24 mouse cellular contexts compared by ENCODE assay signal in genomic region chr16:44269578-44269977, GRCm38 (mm10).
DNase-seq lines count a peak whose midpoint lies in the region; ATAC-seq and TF ChIP-seq lines count a peak whose summit lies in the region.
"Had no signal": no experiment of that assay in that cellular context is flagged by ENCODE, and none has a peak within 500 bp of the region (broad histone marks: within the 10 kb centered on the region; RNA-seq: fewer than 3 reads in every experiment).

No protein-coding gene starts in this region.

- H3K27me3 ChIP-seq in kidney, postnatal 0 days (ENCODE audit: insufficient read depth, low read length), result no peaks in the 10 kb centered on the region
- H3K27me3 ChIP-seq in stomach, postnatal 0 days (ENCODE audit: control insufficient read depth, insufficient read depth, low read length), result no peaks in the 10 kb centered on the region
- H3K27me3 ChIP-seq in intestine, postnatal 0 days (replicated peaks; ENCODE audit: control insufficient read depth, insufficient read depth, low read length), result no peaks in the 10 kb centered on the region
- H3K27me3 ChIP-seq: heart, embryonic 15.5 days; liver, embryonic 12.5 days; midbrain, embryonic 13.5 days; neural tube, embryonic 13.5 days had no signal

- DNase-seq in gastrocnemius, adult 2 months, result no peak
- no peak for DNase-seq in gastrocnemius, postnatal 25 days
- DNase-seq in kidney, postnatal 0 days (ENCODE audit: low spot score), result peak; percentile 32
- no peak for DNase-seq in kidney, adult 8-10 months
- peak; percentile 49 for DNase-seq in fat pad, adult 2 months (ENCODE audit: extremely low read depth, low read depth, low spot score)
- no peak for DNase-seq in stomach, postnatal 0 days (ENCODE audit: low spot score)
- DNase-seq: cerebellum, adult 2 months; cerebellum, postnatal 14 days; kidney, adult 9 months; left cerebral cortex, postnatal 4 days; liver, postnatal 0 days; lung, postnatal 10 days; right cerebral cortex, postnatal 4 days; thymus, postnatal 25 days had no signal

- H3K4me2 ChIP-seq in kidney, postnatal 0 days (ENCODE audit: low read length), result no peak overlapping the region
- no peak overlapping the region for H3K4me2 ChIP-seq in stomach, postnatal 0 days (replicated peaks; ENCODE audit: low read depth)
- no peak overlapping the region for H3K4me2 ChIP-seq in intestine, postnatal 0 days (replicated peaks; ENCODE audit: low read depth)
- H3K4me2 ChIP-seq: heart, embryonic 15.5 days; liver, embryonic 12.5 days; midbrain, embryonic 13.5 days; neural tube, embryonic 13.5 days had no signal

- H3K9ac ChIP-seq in kidney, postnatal 0 days (ENCODE audit: low read depth, low read length), result no peak overlapping the region
- H3K9ac ChIP-seq in stomach, postnatal 0 days (ENCODE audit: low read length), result no peak overlapping the region
- H3K9ac ChIP-seq in intestine, postnatal 0 days (ENCODE audit: low read depth, low read length), result no peak overlapping the region
- H3K9ac ChIP-seq: heart, embryonic 15.5 days; liver, embryonic 12.5 days; liver, postnatal 0 days; midbrain, embryonic 13.5 days; neural tube, embryonic 13.5 days had no signal

- intact Hi-C loops in gastrocnemius, adult 2 months (cut with DNase I), result no loop called here

- TF ChIP-seq CTCF in gastrocnemius, adult 2 months (IDR thresholded peaks at IDR 0.05), result no peak
- no peak for TF ChIP-seq CTCF in kidney, postnatal 0 days (IDR thresholded peaks at IDR 0.05; ENCODE audit: low read depth)
- TF ChIP-seq CTCF in stomach, postnatal 0 days (IDR thresholded peaks at IDR 0.05; ENCODE audit: low read depth), result no peak
- TF ChIP-seq CTCF in intestine, postnatal 0 days (IDR thresholded peaks at IDR 0.05; ENCODE audit: low read depth), result no peak

- H3K27ac ChIP-seq in gastrocnemius, adult 2 months, result 0 out of 2 replicates have a peak overlapping the region, but pooled peaks have one; percentile 2
- H3K27ac ChIP-seq in kidney, postnatal 0 days, result peak overlapping the region; percentile 38; the same call in 1 of the 2 replicates
- 0 out of 2 replicates have a peak overlapping the region, but pooled peaks have one; percentile 14 for H3K27ac ChIP-seq in stomach, postnatal 0 days (replicated peaks)
- H3K27ac ChIP-seq in intestine, postnatal 0 days (ENCODE audit: low read depth, low read length), result no peak overlapping the region
- H3K27ac ChIP-seq: heart, embryonic 10.5 days; heart, embryonic 15.5 days; liver, embryonic 12.5 days; macrophage; midbrain, embryonic 13.5 days; neural tube, embryonic 13.5 days had no signal

- TF ChIP-seq EP300 in stomach, postnatal 0 days (optimal IDR thresholded peaks at IDR 0.05), result no peak

- no peak for ATAC-seq in kidney, postnatal 0 days (replicated peaks; ENCODE audit: low FRiP score, low read depth)
- ATAC-seq in stomach, postnatal 0 days (ENCODE audit: low FRiP score, low TSS enrichment), result no peak
- no peak for ATAC-seq in intestine, postnatal 0 days
- ATAC-seq: forebrain, embryonic 14.5 days; hindbrain, embryonic 16.5 days; liver, embryonic 12.5 days; liver, postnatal 0 days; midbrain, embryonic 13.5 days; Patski had no signal

- H3K4me1 ChIP-seq in kidney, postnatal 0 days (replicated peaks; ENCODE audit: insufficient read depth, low read length), result 0 out of 2 replicates have a peak, but pooled peaks cover 5% of the 10 kb centered on the region
- no peaks in the 10 kb centered on the region for H3K4me1 ChIP-seq in stomach, postnatal 0 days (replicated peaks; ENCODE audit: control insufficient read depth, insufficient read depth)
- H3K4me1 ChIP-seq in intestine, postnatal 0 days (replicated peaks; ENCODE audit: control insufficient read depth, insufficient read depth, low read length), result no peaks in the 10 kb centered on the region
- H3K4me1 ChIP-seq: midbrain, embryonic 13.5 days; neural tube, embryonic 13.5 days had no signal

- H3K36me3 ChIP-seq in kidney, postnatal 0 days (ENCODE audit: insufficient read depth, low read length), result no peaks in the 10 kb centered on the region
- no peaks in the 10 kb centered on the region for H3K36me3 ChIP-seq in stomach, postnatal 0 days (ENCODE audit: control insufficient read depth, insufficient read depth, low read length)
- no peaks in the 10 kb centered on the region for H3K36me3 ChIP-seq in intestine, postnatal 0 days (ENCODE audit: control insufficient read depth, insufficient read depth)
- H3K36me3 ChIP-seq: heart, embryonic 10.5 days; heart, embryonic 15.5 days; liver, embryonic 12.5 days; midbrain, embryonic 13.5 days; neural tube, embryonic 13.5 days had no signal

- no peak overlapping the region for H3K4me3 ChIP-seq in gastrocnemius, adult 2 months
- H3K4me3 ChIP-seq in kidney, postnatal 0 days (replicated peaks; ENCODE audit: low read depth, low read length), result no peak overlapping the region
- no peak overlapping the region for H3K4me3 ChIP-seq in stomach, postnatal 0 days (ENCODE audit: low read depth, low read length)
- H3K4me3 ChIP-seq in intestine, postnatal 0 days (ENCODE audit: low read depth, low read length), result no peak overlapping the region
- H3K4me3 ChIP-seq: heart, embryonic 10.5 days; heart, embryonic 15.5 days; liver, embryonic 12.5 days; midbrain, embryonic 13.5 days; neural tube, embryonic 13.5 days had no signal

- H3K9me3 ChIP-seq in kidney, postnatal 0 days (replicated peaks; ENCODE audit: low read length), result no peaks in the 10 kb centered on the region
- no peaks in the 10 kb centered on the region for H3K9me3 ChIP-seq in stomach, postnatal 0 days (ENCODE audit: control insufficient read depth, low read length)
- H3K9me3 ChIP-seq in intestine, postnatal 0 days (ENCODE audit: control insufficient read depth), result no peaks in the 10 kb centered on the region
- H3K9me3 ChIP-seq: heart, embryonic 10.5 days; heart, embryonic 15.5 days; liver, embryonic 12.5 days; midbrain, embryonic 13.5 days; neural tube, embryonic 13.5 days had no signal

- WGBS in kidney, postnatal 0 days, result 58% methylated on average over 6 of the region's 6 CpGs
- WGBS in stomach, postnatal 0 days, result 74% methylated on average over 6 of the region's 6 CpGs
- 72% methylated on average over 6 of the region's 6 CpGs for WGBS in intestine, postnatal 0 days

Comparison
In these comparisons a context has a peak if more than half of its experiments do, and no peak if none do; other contexts are left out.
1. DNase-seq: peak in kidney, postnatal 0 days (single experiment) and fat pad, adult 2 months (single experiment); none in gastrocnemius, adult 2 months (single experiment), gastrocnemius, postnatal 25 days (single experiment), kidney, adult 8-10 months (0 of 2) and stomach, postnatal 0 days (single experiment).